Mouse (Mus musculus) small intestine, adult 2 months (tissue): ENCODE data around the gene Ints6.

Experiments used
- CTCF ChIP-seq: fragments of 200-500 bp; IDR thresholded peaks from 2 replicates; pipeline ENCODE4 v1.5.1; 2012; ENCODE audit warnings: low read depth, mild to moderate bottlenecking, control low read depth, inconsistent platforms, low read length, moderate library complexity, mixed read lengths; ENCODE audit not compliant: insufficient replicate concordance, insufficient read length; ENCODE audit errors: extremely low read depth
- POLR2A ChIP-seq: fragments of 200-500 bp; IDR thresholded peaks from 2 replicates; pipeline ENCODE4 v1.6.1; 2012; ENCODE audit warnings: low read depth, mild to moderate bottlenecking, control low read depth, inconsistent platforms, low read length, moderate library complexity

DNA sequence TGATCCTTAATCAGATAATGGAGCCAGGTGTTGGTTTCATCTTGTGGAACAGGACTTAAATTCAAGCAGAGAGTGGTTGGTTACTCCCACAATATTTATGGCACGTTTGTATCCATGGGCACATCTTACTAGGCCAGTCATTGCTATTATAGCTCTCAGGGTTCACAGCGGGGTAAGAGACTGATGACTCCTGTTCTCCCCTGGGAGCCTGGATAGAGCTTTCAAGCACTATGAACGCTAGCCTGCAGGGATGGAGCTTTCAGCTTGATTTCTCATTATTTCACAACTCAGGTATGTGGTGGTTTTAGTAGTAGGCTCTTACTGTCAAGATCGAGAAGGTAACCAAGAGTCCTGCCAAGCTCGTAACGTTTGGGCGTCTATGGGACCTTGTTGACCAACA lies 105.0 kb downstream of the Ints6 start:
- no peak for TF ChIP-seq CTCF
- no peak for TF ChIP-seq POLR2A
